Mouse (Mus musculus): Measurements from ENCODE around the gene Stfa3. TPM values are rescaled to one million over a fixed set of nuclear protein-coding genes. Genes with fewer than 3 reads are reported as not detected.
"Not testable (repeated sequence)": the region's sequence is repeated elsewhere in the genome, so short reads cannot be mapped to it uniquely, and the experiment has no call there.

Gene Stfa3
- polyA plus RNA-seq, 1 experiment from 2014 or later: not detected

DNA sequence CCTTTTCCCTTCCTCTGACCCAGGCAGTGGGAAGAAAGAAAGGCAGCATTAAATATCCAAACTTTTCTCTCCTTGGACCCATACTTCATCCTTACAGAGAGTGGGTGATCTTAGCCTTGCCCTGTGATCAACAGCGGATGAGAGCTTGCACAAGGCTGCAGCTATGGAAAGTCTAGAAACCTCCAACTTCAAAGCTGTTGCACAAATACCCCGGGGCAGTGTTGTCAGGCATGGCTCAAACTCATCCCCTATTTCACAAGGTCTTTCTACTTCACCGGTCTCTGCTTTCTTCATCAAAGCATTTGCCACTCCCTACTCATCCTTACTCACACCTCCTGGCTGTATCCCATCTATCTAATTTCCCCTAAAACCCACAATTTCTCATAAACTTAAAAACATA, 10.2 kb upstream of the Stfa3 start:
- no peaks in the 10 kb centered on the region for H3K36me3 ChIP-seq (replicated peaks)
- H3K4me1 ChIP-seq: no peaks in the 10 kb centered on the region
- H3K27me3 ChIP-seq (replicated peaks): no peaks in the 10 kb centered on the region
- H3K9me3 ChIP-seq: no peaks in the 10 kb centered on the region
- WGBS: 91% methylated on average over 3 of the region's 3 CpGs
- no peak for ATAC-seq (replicated peaks)
- H3K9ac ChIP-seq: no peak overlapping the region
- H3K4me3 ChIP-seq: no peak overlapping the region
- no peak overlapping the region for H3K4me2 ChIP-seq
- no peak overlapping the region for H3K27ac ChIP-seq

DNA sequence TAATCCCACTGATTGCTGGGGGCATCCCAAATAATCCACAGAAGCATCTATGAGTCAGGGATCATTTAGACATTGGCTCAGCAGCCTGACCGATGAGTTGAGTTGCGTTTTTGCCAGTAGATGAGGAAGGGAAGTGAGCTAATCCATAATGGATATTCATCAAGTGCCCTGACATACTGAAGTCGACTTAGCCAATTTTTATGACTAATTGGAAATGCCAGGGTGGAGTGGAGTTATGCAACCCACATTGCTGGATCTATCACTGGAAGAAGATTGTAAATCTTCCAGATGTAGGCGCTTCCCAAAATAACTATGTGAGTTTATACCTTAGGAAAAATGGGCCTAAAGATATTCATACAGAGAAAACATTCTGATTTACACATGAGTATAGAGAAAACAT, 8.9 kb upstream of the Stfa3 start:
- H3K4me3 ChIP-seq: no peak overlapping the region
- H3K9ac ChIP-seq: no peak overlapping the region
- H3K9me3 ChIP-seq: no peaks in the 10 kb centered on the region
- no peaks in the 10 kb centered on the region for H3K4me1 ChIP-seq
- no peaks in the 10 kb centered on the region for H3K36me3 ChIP-seq (replicated peaks)
- H3K4me2 ChIP-seq: no peak overlapping the region
- H3K27ac ChIP-seq: no peak overlapping the region
- WGBS: 91% methylated on average over 4 of the region's 4 CpGs
- ATAC-seq (replicated peaks): no peak
- H3K27me3 ChIP-seq (replicated peaks): no peaks in the 10 kb centered on the region

DNA sequence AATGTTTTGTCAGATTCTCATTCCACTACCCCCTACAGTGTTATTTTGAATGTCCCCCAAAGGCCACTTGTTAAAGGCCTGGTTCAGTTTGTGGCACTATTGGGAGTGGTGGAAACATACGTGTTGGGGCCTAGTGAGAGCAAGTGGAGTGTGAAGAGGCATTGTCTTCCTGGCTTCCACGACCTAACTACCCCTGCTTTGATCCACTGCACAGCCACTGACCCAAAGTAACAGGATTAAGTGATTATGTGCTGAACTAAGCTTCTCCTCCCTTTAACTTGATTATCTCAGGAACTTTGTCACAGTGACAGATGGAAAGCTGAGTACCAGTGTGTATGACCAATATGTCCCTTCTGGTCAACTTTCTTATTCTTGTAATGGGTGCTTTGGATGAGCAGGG, 5.2 kb upstream of the Stfa3 start:
- H3K4me1 ChIP-seq: no peaks in the 10 kb centered on the region
- H3K27me3 ChIP-seq (replicated peaks): no peaks in the 10 kb centered on the region
- 5% methylated on average over 2 of the region's 2 CpGs for WGBS
- no peaks in the 10 kb centered on the region for H3K36me3 ChIP-seq (replicated peaks)
- no peak overlapping the region for H3K4me2 ChIP-seq
- no peak for ATAC-seq (replicated peaks)
- H3K9ac ChIP-seq: no peak overlapping the region
- H3K9me3 ChIP-seq: no peaks in the 10 kb centered on the region
- no peak overlapping the region for H3K4me3 ChIP-seq
- H3K27ac ChIP-seq: no peak overlapping the region

DNA sequence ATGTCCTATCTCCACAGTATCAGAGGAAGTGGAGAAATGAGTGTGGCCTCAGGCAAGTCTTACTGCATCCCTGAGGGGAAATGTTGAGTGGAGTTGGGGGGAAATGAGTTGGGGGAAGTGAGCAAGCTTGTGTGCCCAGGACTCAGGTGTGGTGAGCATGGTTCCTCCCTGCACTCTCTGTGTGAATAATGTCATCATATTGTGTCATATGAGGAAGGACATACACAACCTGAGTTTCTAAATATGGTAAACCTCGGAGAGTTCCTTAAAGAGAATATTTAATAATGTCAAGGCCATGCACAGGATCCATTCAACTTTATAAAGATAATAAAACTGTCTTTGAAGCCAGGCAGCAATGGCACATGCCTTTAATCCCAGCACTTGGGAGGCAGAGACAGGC, 34.2 kb downstream of the Stfa3 start:
- not testable (repeated sequence) for H3K27ac ChIP-seq; H3K9me3 ChIP-seq; H3K36me3 ChIP-seq (replicated peaks); H3K27me3 ChIP-seq (replicated peaks); H3K4me1 ChIP-seq; H3K9ac ChIP-seq; ATAC-seq (replicated peaks); H3K4me2 ChIP-seq; H3K4me3 ChIP-seq
- 80% methylated on average over 1 of the region's 1 CpGs for WGBS

DNA sequence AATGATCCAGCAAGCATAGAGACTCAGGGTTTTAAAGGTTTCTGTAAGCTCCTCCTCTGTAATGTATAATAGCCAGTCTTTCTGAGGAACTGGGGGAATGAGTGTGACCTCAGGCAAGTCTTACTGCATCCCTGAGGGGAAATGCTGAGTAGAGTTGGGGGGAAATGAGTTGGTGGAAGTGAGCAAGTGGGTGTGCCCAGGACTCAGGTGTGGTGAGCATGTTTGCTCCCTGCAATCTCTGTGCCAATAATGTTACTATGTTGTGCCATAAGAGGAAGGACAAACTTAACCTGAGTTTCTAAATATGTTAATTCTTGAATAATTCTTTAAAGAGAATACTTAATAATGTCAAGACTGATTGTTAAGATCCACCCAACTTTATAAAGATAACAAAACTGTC, 46.8 kb downstream of the Stfa3 start, which contains the start of gene Stfa2:
Gene Stfa2, minus strand, starts transcription at position 101 of the 400 bp plus-strand sequence.
- H3K27ac ChIP-seq: no peak within 1 kb of the TSS
- H3K36me3 ChIP-seq (replicated peaks): no peaks in the 10 kb centered on the region
- H3K9me3 ChIP-seq: no peaks in the 10 kb centered on the region
- H3K4me3 ChIP-seq: no peak within 1 kb of the TSS
- H3K4me1 ChIP-seq: no peaks in the 10 kb centered on the region
- no peak for ATAC-seq (replicated peaks)
- H3K27me3 ChIP-seq (replicated peaks): no peaks in the 10 kb centered on the region
- no peak within 1 kb of the TSS for H3K9ac ChIP-seq
- H3K4me2 ChIP-seq: no peak within 1 kb of the TSS

Other genes with a start within 250 kb of the Stfa3 start
- gene Gm5416, start 245.0 kb downstream of the Stfa3 start, polyA plus RNA-seq (2015; fragmentation: Nextera tagmentation; extraction: Ambion mirVana): not detected in 2 replicates
- not detected in 2 replicates for gene 2010005H15Rik, start 233.9 kb downstream of the Stfa3 start, polyA plus RNA-seq (2015; fragmentation: Nextera tagmentation; extraction: Ambion mirVana)
- gene Stfa1, start 178.4 kb downstream of the Stfa3 start, polyA plus RNA-seq (2015; fragmentation: Nextera tagmentation; extraction: Ambion mirVana): 0.68 and 2.0 TPM in 2 replicates
- not detected in 2 replicates for gene BC117090, start 121.1 kb downstream of the Stfa3 start, polyA plus RNA-seq (2015; fragmentation: Nextera tagmentation; extraction: Ambion mirVana)
- gene BC100530, start 87.6 kb downstream of the Stfa3 start, polyA plus RNA-seq (2015; fragmentation: Nextera tagmentation; extraction: Ambion mirVana): 1.0 and 2.6 TPM in 2 replicates
- gene Stfa2, start 46.9 kb downstream of the Stfa3 start, polyA plus RNA-seq (2015; fragmentation: Nextera tagmentation; extraction: Ambion mirVana): not detected in 2 replicates
- gene Casr, start 106.7 kb upstream of the Stfa3 start, polyA plus RNA-seq (2015; fragmentation: Nextera tagmentation; extraction: Ambion mirVana): 0.13 and 0.18 TPM in 2 replicates
- gene Cd86, start 210.7 kb upstream of the Stfa3 start, polyA plus RNA-seq (2015; fragmentation: Nextera tagmentation; extraction: Ambion mirVana): 2.1 and 2.7 TPM in 2 replicates
- gene Ildr1, start 238.6 kb upstream of the Stfa3 start, polyA plus RNA-seq (2015; fragmentation: Nextera tagmentation; extraction: Ambion mirVana): 0.52 and 0.61 TPM in 2 replicates